Mouse (Mus musculus) frontal cortex, postnatal 36 days (tissue): Measurements from ENCODE around the gene Znhit3.
A peak's percentile ranks its signal among the peaks of the same experiment; 100 is the strongest.
"Not testable (repeated sequence)": the region's sequence is repeated elsewhere in the genome, so short reads cannot be mapped to it uniquely, and the experiment has no call there.

Source experiments
- DNase-seq, 2 experiments: peaks; one replicate each; pipeline ENCODE4 v3.0.0; 2022; ENCODE audit warnings: low spot score in 2 of 2

Znhit3 gene

DNA sequence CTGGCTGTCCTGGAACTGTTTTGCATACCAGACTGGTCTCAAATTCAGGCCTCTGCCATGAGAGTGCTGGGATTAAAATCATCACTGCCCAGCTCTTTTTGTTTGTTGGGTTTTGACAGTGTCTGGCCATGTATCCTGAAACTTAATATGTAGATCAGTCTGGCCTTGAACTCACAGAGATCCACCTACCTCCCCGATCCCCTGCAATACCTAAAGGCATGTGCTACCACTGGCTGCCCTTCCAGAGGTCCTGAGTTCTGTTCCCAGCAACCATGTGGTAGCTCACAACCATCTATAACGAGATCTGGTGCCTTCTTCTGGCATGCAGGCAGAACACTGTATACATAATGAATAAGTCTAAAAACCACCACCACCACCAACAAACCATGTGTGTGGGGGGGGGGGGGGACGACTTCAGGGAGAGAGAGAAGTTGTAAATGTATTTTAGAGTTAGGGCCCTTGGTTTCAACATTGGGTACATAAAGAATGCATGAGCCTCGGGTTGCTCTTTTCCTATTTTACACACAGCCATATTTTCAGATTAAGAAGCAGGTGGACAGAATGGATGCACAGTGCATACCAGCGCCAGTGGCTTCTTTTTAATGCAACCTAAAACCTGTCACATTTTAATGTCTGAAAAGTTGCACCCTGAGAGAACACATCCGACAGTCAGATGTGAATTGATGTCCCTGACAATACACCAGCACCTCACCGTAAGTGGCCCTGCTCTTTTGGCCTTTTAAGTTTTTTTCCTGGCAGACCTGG lies 37.0 kb downstream of the Znhit3 start:
- no peak for DNase-seq

- not testable (repeated sequence) for DNase-seq
Observed at GRCm38 (mm10) chr11:84876020-84876419, 40.1 kb downstream of the Znhit3 start.

- DNase-seq, result no peak
Observed at GRCm38 (mm10) chr11:84873042-84873833, 42.9 kb downstream of the Znhit3 start.

DNA sequence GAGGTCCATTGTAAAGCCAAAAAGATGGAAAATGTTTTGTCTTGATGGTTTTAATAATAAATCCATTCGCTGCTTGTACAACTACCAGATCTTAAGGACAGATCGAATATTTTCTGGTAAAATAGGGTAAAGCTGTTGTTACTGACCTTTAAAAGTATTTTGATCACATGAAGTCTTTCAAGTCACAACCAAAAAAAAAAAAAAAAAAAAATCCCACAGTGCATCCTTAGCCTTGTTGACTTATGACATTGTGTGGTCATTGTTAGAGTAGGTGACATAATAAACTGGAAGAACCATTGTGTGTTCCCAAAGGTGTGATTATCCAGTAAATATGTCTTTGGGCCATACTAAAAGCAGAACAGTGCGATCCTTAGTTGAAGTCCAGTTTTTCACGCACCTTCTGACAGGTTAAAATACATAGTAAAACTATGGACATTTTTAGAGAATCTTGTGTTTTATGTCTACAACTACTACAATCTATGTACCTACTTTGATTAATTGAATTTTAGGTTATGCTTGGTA lies 44.6 kb downstream of the Znhit3 start:
- no peak for DNase-seq

GRCm38 (mm10) chr11:84871046-84871445 lies 45.1 kb downstream of the Znhit3 start:
- no peak for DNase-seq

DNA sequence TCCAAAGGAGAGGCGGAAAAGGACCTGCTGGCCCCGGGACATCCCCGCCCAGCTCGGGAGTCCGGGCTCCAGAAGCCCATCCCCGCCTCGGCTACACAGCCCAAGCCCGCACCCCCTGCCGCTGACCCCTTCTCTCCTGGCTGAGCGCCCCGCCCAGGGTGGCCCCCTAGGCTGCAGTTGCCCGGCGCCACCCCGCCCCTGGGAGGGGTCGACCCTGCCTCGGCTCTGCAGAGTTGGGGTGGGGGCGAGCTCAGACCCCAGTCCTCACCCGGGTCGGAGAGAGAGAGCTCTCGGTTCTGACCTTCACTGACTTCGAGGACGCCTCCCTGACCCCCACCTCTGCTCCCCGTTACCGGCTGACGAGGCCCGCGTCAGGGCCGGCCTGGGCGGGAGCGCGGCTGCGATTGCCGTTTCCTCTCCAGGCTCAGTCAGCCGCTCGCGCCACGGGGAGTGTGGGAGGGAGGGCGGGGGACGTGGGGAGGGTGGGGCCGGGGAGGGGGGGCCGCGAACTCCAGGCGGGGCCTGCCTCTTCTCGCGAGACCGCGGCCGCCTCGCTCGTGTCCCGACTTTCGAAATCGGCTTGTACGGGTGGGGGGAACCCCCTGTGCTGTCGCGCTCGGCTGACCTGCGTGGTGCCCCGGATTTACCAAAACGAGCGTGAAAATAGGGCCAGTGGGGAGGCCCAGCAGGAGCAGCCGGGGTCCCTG lies 45.7 kb downstream of the Znhit3 start, which contains the start of gene Ggnbp2:
Ggnbp2 (minus strand) TSS at position 481 of the 707 bp plus-strand sequence.
- DNase-seq, result peak; percentile 88 to 89

DNA sequence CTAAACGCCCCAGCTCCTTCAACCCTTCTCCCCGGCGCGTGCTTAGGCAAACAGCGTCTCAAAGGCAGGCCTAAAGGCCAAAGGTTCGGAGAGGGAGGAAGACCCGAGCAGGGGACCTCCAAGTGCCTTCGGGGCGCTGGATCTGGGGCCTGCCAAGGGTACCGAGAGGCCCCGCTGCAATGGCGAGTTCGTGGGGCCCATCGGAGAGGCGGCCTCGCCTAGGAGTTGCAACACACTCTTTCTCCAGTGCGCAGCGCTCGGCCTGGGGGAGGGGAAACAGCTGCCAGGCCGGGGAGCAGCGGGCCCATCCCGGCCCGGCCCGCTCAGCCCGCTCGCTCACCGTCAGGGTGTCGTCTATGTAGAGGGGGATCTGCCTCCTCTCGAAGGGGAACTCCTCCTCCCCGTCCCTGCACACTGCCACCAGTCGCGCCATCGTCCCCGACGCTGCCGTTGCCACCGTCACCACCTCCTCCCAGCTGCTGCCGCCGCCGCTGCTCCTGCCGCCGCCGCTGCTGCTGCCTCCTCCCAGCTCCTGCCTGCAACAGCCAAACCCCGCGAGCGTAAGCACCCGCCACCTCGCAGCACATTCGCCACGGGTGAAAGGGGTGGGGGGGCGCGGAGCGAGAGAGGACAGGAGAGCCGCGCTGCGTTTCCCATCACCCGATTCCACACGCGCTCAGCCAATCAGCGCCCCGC lies 46.5 kb downstream of the Znhit3 start:
- DNase-seq, result peak; percentile 90 to 93

DNA sequence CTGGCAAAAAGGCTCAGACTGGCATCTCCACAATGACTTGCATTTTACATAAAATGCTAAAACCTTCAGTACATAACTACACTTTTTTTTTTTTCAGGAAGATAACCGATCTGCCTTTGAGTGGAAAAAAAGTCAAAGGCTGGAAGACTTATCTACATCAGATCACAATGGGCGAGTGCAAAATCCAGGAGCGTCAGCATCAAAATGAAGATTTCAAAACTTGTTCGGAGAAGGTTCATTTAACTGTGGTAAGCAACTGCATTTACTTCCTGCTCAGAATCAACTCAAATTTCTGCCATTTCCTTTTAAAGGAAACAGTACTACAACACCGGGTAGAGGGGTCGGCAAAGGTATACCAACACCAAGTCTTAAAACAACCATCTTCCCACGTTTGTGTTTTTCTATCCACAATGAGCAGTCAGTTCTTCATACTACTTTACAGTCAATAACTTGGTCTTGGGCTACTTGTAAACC lies 47.3 kb downstream of the Znhit3 start:
- DNase-seq, result no peak

DNA sequence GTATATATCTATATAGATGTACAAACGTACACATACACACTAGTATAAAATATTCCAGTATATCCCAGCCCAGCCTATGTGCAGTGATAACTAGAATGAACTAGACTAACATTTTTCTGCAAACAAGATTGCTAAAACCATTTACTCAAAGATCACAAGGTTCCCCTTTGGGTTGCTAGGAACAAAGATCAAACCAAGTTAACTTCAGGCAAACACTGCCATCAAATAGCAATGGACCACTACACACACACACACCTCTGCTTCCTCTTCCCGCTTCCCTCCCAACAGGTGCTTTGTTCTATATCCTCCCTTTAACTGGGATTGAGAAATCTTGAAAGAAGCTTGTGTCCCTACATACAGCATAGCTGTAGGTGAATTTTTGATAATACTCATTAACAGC lies 48.6 kb downstream of the Znhit3 start:
- DNase-seq, result no peak

GRCm38 (mm10) chr11:84865268-84865667 lies 50.9 kb downstream of the Znhit3 start:
- DNase-seq, result no peak
